Mouse (Mus musculus) ES-E14 (cell line): ENCODE data around the gene Cdk15. TPM values are rescaled to one million over a fixed set of nuclear protein-coding genes. Genes with fewer than 3 reads are reported as not detected.

Experiments used
- DNase-seq: peaks from one replicate; pipeline ENCODE4 v3.0.0-alpha.2; 2013; ENCODE audit warnings: low read depth, low spot score
- H3K27ac ChIP-seq: 2 replicates; pipeline ENCODE4 v1.5.1; 2012; ENCODE audit warnings: low read depth, mild to moderate bottlenecking, low read length, moderate library complexity, mixed read lengths; ENCODE audit not compliant: poor library complexity, insufficient read depth, severe bottlenecking
- H3K36me3 ChIP-seq: 2 replicates; pipeline ENCODE4 v1.6.1; 2012; ENCODE audit warnings: mild to moderate bottlenecking, low read length, moderate library complexity, mixed read lengths; ENCODE audit not compliant: control insufficient read depth, poor library complexity, insufficient read depth, severe bottlenecking
- H3K4me1 ChIP-seq, 2 experiments: fragments of 150-350 bp in 1 of 2; sonication (generic) in 1 of 2; 2 replicates each; pipeline ENCODE4 v1.6.1; 2012; ENCODE audit warnings: low read length in 2 of 2, mild to moderate bottlenecking in 1 of 2, mixed read lengths in 1 of 2; ENCODE audit not compliant: control insufficient read depth in 2 of 2, insufficient read depth in 2 of 2, poor library complexity in 1 of 2
- H3K4me3 ChIP-seq, 2 experiments: fragments of 150-350 bp in 1 of 2; sonication (generic) in 1 of 2; 2 replicates each; pipeline ENCODE4 v1.5.1; 2012; ENCODE audit warnings: low read length in 2 of 2, low read depth in 1 of 2, mild to moderate bottlenecking in 1 of 2, mixed read lengths in 1 of 2; ENCODE audit not compliant: insufficient read depth in 1 of 2, poor library complexity in 1 of 2, severe bottlenecking in 1 of 2
- H3K9ac ChIP-seq: 2 replicates; pipeline ENCODE4 v1.6.1; 2012; ENCODE audit warnings: low read depth, mild to moderate bottlenecking, low read length, mixed read lengths; ENCODE audit not compliant: poor library complexity, insufficient read depth, severe bottlenecking
- H3K9me3 ChIP-seq: fragments of 150-350 bp; sonication (generic); 2 replicates; pipeline ENCODE4 v1.6.1; 2012; ENCODE audit warnings: low read depth, mild to moderate bottlenecking, low read length; ENCODE audit not compliant: control insufficient read depth, insufficient read depth
- CHD2 ChIP-seq: IDR thresholded peaks from 2 replicates; pipeline ENCODE4 v1.6.1; 2014; ENCODE audit warnings: mild to moderate bottlenecking, low read depth, low read length, inconsistent platforms
- HCFC1 ChIP-seq: IDR thresholded peaks from 2 replicates; pipeline ENCODE4 v1.6.1; 2012; ENCODE audit warnings: low read length, inconsistent platforms, borderline replicate concordance; ENCODE audit not compliant: insufficient read depth
- MAFK ChIP-seq: IDR thresholded peaks from 2 replicates; pipeline ENCODE4 v1.6.1; 2014; ENCODE audit warnings: mild to moderate bottlenecking, low read depth, low read length, inconsistent platforms; ENCODE audit not compliant: insufficient read depth
- ZC3H11A ChIP-seq: IDR thresholded peaks from 2 replicates; pipeline ENCODE4 v1.6.1; 2012; ENCODE audit warnings: low read depth, mild to moderate bottlenecking, inconsistent platforms, low read length, borderline replicate concordance
- ZNF384 ChIP-seq: IDR thresholded peaks from 2 replicates; pipeline ENCODE4 v1.6.1; 2012; ENCODE audit warnings: low read depth, low read length, inconsistent platforms
- in situ Hi-C, 2 experiments: fragments of 600-800 bp; cut with MboI; formaldehyde crosslinking; loops; one replicate each; pipeline ENCODE4 v1.15.1; 2025; ENCODE audit warnings: low sequenced_read_pairs in 2 of 2, inconsistent platforms in 1 of 2; ENCODE audit not compliant: unreplicated experiment in 2 of 2
- total RNA-seq: library from RNA; depleted of rRNA; stranded (reverse); fragments of 300-350 nt; gene quantifications from 2 replicates; pipeline ENCODE4 v1.2.3, GENCODE M21; 2012

Cdk15 gene
- total RNA-seq, 1 experiment, result 0.58 TPM

GRCm38 (mm10) chr1:59376021-59376548, 119.4 kb downstream of the Cdk15 start:
- Histone ChIP-seq H3K36me3 (no peaks in the 10 kb centered on the region), H3K9ac (peak overlapping the region; percentile 58), H3K27ac (peak overlapping the region; percentile 98), H3K9me3 (no peaks in the 10 kb centered on the region), H3K4me3 (peak overlapping the region in 1 of 2 experiments; percentile 13), H3K4me1 (peaks cover 8 to 10% of the 10 kb centered on the region in 2 experiments)
- TF ChIP-seq ZNF384, result no peak
- no peak for TF ChIP-seq CHD2
- no peak for TF ChIP-seq MAFK
- no peak for TF ChIP-seq HCFC1
- no peak for TF ChIP-seq ZC3H11A
- peak; percentile 72 for DNase-seq
- in situ Hi-C loops, result no loop called here

- TF ChIP-seq HCFC1 (no peak), ZC3H11A (no peak), ZNF384 (no peak), MAFK (no peak), CHD2 (no peak)
- peak overlapping the region in 1 of 2 experiments; percentile 13 for H3K4me3 ChIP-seq
- H3K9me3 ChIP-seq, result no peaks in the 10 kb centered on the region
- peak; percentile 67 for DNase-seq
- no peaks in the 10 kb centered on the region for H3K36me3 ChIP-seq
- in situ Hi-C loops, result no loop called here
- H3K4me1 ChIP-seq, result peaks cover 8 to 10% of the 10 kb centered on the region in 2 experiments
- H3K27ac ChIP-seq, result peak overlapping the region; percentile 98
- H3K9ac ChIP-seq, result peak overlapping the region; percentile 58; the same call in 1 of the 2 replicates
Observed at GRCm38 (mm10) chr1:59376557-59376956, 119.9 kb downstream of the Cdk15 start.

GRCm38 (mm10) chr1:59377312-59377711, 120.6 kb downstream of the Cdk15 start:
- no peak overlapping the region for H3K9ac ChIP-seq
- H3K9me3 ChIP-seq, result no peaks in the 10 kb centered on the region
- H3K36me3 ChIP-seq, result no peaks in the 10 kb centered on the region
- TF ChIP-seq MAFK, result no peak
- no peak for TF ChIP-seq HCFC1
- TF ChIP-seq ZC3H11A, result no peak
- TF ChIP-seq CHD2, result no peak
- no peak for TF ChIP-seq ZNF384
- peak; percentile 62 for DNase-seq
- H3K4me3 ChIP-seq, result peak overlapping the region in 1 of 2 experiments; percentile 4; a peak in 1 of 4 replicates
- in situ Hi-C loops, result no loop called here
- H3K4me1 ChIP-seq, result peaks cover 8 to 10% of the 10 kb centered on the region in 2 experiments
- H3K27ac ChIP-seq, result peak overlapping the region; percentile 98

GRCm38 (mm10) chr1:59380926-59381325, 124.2 kb downstream of the Cdk15 start:
- Histone ChIP-seq H3K36me3 (no peaks in the 10 kb centered on the region), H3K4me1 (peaks cover 14 to 18% of the 10 kb centered on the region in 2 experiments), H3K9me3 (no peaks in the 10 kb centered on the region), H3K27ac (no peak overlapping the region), H3K4me3 (no peak overlapping the region), H3K9ac (no peak overlapping the region)
- DNase-seq, result no peak
- no peak for TF ChIP-seq HCFC1
- no peak for TF ChIP-seq ZC3H11A
- no peak for TF ChIP-seq ZNF384
- in situ Hi-C loops, result no loop called here

- Histone ChIP-seq H3K9me3 (no peaks in the 10 kb centered on the region), H3K4me3 (no peak overlapping the region), H3K36me3 (no peaks in the 10 kb centered on the region), H3K27ac (no peak overlapping the region), H3K4me1 (peaks cover 14 to 17% of the 10 kb centered on the region in 2 experiments), H3K9ac (no peak overlapping the region)
- in situ Hi-C loops, result no loop called here
- no peak for DNase-seq
- TF ChIP-seq CHD2 (no peak), ZC3H11A (no peak), MAFK (no peak), ZNF384 (no peak), HCFC1 (no peak)
Observed at GRCm38 (mm10) chr1:59381483-59381882, 124.8 kb downstream of the Cdk15 start.
